Mouse (Mus musculus) liver, embryonic 14.5 days (tissue): ENCODE measurements at regions not wholly inside any gene's neighbourhood (a gene's known extent, or its start where the extent isn't known, plus 50 kb on each side); places are given as distances from the start of the nearest gene placed in this dataset.

ENCODE experiments used
- CTCF ChIP-seq: IDR thresholded peaks from 2 replicates; pipeline ENCODE4 v1.5.1; 2016; ENCODE audit warnings: antibody characterized with exemption, low read depth, control low read depth
- EP300 ChIP-seq: IDR thresholded peaks from 2 replicates; pipeline ENCODE4 v1.6.1; 2016; ENCODE audit warnings: antibody characterized with exemption, low read depth

DNA sequence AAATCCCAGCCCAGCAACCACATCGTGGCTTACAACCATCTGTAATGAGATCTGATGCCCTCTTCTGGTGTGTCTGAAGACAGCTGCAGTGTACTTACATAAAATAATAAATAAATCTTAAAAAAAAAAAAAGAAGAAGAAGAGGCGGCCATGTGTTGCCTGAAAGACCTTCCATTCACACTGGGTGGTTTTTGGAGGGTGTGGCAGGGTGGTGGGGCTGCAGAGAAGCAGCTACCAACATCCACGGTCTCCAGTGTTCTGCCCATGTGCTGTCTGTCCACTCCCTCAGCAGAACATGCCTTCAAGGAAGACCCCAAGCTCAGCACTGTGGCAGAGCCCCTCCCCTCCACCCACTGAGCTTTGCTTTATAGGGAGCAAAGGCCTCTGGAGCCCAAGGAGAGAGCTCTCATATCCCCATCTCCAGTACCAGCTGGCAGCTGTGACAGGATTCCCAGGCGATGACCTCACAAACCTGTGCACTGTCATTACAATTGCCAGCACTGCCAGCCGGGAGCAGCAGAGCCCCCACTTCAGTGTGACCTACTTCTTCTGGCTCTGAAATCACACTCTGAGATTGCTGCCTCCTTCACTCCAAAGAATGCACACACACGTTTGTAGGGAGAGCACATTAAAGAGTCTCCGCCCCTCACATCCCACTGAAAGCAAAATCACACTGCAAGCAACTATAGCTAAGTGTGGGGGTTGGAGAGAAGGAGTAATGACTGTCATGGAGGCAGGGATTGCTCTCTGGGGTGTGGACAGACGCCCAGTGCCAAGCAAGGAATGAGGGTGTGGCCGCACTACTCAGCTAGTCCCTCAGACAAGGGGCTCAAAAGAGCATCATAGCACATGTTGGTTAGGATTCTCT, 82.8 kb upstream of the Klf13 start:
- no peak for TF ChIP-seq CTCF
- TF ChIP-seq EP300: no peak
